Mouse (Mus musculus): ENCODE measurements around the gene Parpbp. TPM values are rescaled to one million over a fixed set of nuclear protein-coding genes. Genes with fewer than 3 reads are reported as not detected.
A peak's percentile ranks its signal among the peaks of the same experiment; 100 is the strongest.

The Parpbp gene
- polyA plus RNA-seq (2014; fragmentation: Nextera tagmentation; extraction: Ambion mirVana): 14.8 and 15.1 TPM in 2 replicates

DNA sequence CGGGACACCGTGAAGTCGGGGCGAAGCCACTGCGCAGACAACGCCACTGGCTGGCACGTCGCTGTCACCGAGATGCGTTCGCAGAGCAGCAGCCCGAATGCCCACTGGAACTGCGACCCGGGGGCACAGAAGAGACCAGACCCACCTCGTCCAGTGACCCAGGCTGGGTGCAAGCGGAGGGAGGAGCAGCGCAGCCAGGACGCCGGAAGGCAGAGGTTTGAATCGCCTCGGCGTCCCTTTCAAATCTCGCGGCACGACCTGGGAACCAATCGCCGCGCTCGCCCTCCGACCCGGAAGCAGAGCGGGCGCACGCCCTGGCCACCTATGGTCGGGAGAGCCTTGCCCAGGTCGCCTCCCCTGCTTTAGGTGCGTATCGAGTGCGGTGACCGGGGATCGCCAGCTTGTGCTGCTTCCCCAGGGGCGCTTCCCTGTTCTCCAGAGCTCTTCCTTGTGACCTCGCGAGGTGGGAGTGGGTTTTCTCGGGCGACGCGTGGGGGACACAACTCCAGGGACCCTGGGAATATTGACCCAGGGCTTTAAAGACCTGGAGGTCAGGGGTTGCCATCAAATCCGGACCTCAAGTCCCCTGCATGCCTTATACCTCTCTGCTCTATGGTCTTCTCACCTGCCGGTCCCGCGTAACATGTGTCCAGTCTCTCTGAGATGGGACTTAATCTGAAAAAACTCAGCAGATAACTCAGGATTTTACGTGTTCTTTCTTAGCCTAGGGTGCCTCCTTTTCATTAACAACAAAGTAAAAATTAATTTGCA is at the start of gene Parpbp, which contains the start of gene Nup37:
TSS of gene Parpbp (minus strand) at position 235 of the 771 bp plus-strand sequence.
TSS of gene Nup37 (plus strand) at position 286 of the 771 bp plus-strand sequence.
- Histone ChIP-seq H3K4me2 (peak within 1 kb of the TSS; percentile 77), H3K9me3 (replicated peaks; ENCODE audit: control insufficient read depth, low read length) (no peaks in the 10 kb centered on the region), H3K27me3 (ENCODE audit: control insufficient read depth, insufficient read depth, low read length) (no peaks in the 10 kb centered on the region), H3K4me1 (ENCODE audit: control insufficient read depth, insufficient read depth, low read length) (peaks cover 14% of the 10 kb centered on the region), H3K36me3 (ENCODE audit: control insufficient read depth, insufficient read depth, low read length) (no peaks in the 10 kb centered on the region; the same call in 1 of the 2 replicates), H3K27ac (ENCODE audit: low read depth, low read length) (no peak within 1 kb of the TSS), H3K9ac (ENCODE audit: low read depth, low read length) (peak within 1 kb of the TSS; percentile 87), H3K4me3 (ENCODE audit: low read depth, low read length) (peak within 1 kb of the TSS; percentile 71)
- peak; percentile 96 for ATAC-seq (replicated peaks; ENCODE audit: insufficient number of reproducible peaks, low FRiP score, low TSS enrichment)
- under 1% methylated on average over 53 of the region's 53 CpGs for WGBS (ENCODE audit: insufficient replicate concordance)

DNA sequence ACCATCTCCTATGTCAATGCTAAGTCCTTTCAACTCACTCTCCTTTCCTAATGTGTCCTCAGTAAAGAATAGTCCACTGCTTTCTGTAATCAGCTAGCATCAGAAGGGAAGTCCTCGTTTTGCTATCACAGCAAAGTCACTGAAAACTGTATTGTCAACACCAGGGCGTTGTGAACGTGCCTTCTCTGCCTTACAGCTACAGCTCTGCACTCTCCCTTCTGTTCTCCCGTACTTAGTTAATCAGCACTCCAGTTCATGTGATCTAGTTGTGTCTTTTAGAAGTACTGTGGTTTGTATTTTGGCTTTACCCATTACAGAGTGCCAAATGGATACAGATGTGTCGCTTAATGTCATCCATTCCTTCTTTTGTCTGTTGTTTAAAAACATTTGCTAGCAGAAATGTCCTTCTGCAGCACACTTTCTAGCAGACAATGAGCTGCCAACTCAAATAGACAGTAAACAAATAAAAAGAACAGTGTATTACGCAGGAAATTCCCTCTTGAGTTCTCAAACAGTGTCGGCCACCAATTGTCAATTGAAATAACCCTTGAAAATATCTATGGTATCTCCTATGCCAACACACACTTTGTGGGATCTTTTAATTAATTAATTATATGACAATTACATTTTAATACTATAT is 20.8 kb upstream of the Parpbp start:
- ATAC-seq (replicated peaks; ENCODE audit: insufficient number of reproducible peaks, low FRiP score, low TSS enrichment): no peak
- H3K27ac ChIP-seq (ENCODE audit: low read depth, low read length): no peak overlapping the region
- no peaks in the 10 kb centered on the region for H3K9me3 ChIP-seq (replicated peaks; ENCODE audit: control insufficient read depth, low read length)
- H3K9ac ChIP-seq (ENCODE audit: low read depth, low read length): no peak overlapping the region
- peaks cover 6% of the 10 kb centered on the region; the same call in 1 of the 2 replicates for H3K36me3 ChIP-seq (ENCODE audit: control insufficient read depth, insufficient read depth, low read length)
- H3K4me1 ChIP-seq (ENCODE audit: control insufficient read depth, insufficient read depth, low read length): no peaks in the 10 kb centered on the region
- no peak overlapping the region for H3K4me3 ChIP-seq (ENCODE audit: low read depth, low read length)
- H3K27me3 ChIP-seq (ENCODE audit: control insufficient read depth, insufficient read depth, low read length): no peaks in the 10 kb centered on the region
- WGBS (ENCODE audit: insufficient replicate concordance): 70% methylated on average over 7 of the region's 7 CpGs
- no peak overlapping the region for H3K4me2 ChIP-seq

DNA sequence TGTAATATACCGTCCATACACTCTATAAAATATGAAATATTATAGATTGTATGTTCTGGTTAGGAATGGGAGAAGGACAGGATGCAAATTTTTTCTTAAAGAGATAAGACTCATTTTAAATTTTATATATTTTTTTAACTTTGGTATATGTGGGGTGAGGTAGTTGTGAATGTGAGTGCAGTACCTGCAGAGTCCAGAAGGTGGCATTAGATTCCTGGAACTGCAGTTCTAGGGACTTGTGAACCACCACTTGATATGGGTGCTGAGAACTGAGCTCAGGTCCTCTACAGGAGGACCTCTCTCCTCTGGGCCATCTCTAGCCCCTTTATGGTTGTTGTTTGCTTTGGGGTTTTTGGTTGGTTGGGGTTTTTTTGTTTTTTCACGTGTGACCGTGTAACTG is 19.4 kb upstream of the Parpbp start:
- Histone ChIP-seq H3K36me3 (ENCODE audit: control insufficient read depth, insufficient read depth, low read length) (peaks cover 10% of the 10 kb centered on the region), H3K4me1 (ENCODE audit: control insufficient read depth, insufficient read depth, low read length) (no peaks in the 10 kb centered on the region), H3K9me3 (replicated peaks; ENCODE audit: control insufficient read depth, low read length) (no peaks in the 10 kb centered on the region), H3K4me3 (ENCODE audit: low read depth, low read length) (no peak overlapping the region), H3K27me3 (ENCODE audit: control insufficient read depth, insufficient read depth, low read length) (no peaks in the 10 kb centered on the region), H3K9ac (ENCODE audit: low read depth, low read length) (no peak overlapping the region), H3K4me2 (no peak overlapping the region), H3K27ac (ENCODE audit: low read depth, low read length) (no peak overlapping the region)
- WGBS (ENCODE audit: insufficient replicate concordance): 97% methylated on average over 3 of the region's 3 CpGs
- no peak for ATAC-seq (replicated peaks; ENCODE audit: insufficient number of reproducible peaks, low FRiP score, low TSS enrichment)

DNA sequence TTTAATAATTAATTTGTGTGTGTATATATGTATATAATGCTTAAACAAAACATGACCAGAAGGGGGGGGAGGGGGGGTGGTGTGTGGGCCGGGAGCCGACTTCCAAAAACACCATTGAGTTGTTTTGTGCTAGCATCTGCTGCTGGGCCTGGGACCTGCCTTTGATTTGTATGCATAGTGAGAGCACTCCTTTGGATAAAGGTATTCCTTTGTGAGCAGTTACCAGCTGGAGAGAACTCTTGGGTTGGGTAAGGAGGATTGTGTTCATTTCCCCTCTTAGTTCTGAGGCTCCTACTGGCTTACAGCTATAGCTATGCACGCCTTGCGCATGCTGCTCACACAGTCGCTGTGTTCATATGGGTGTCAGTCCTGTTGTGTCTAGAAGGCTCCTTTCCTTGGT is 15.9 kb upstream of the Parpbp start:
- no peak overlapping the region for H3K9ac ChIP-seq (ENCODE audit: low read depth, low read length)
- H3K36me3 ChIP-seq (ENCODE audit: control insufficient read depth, insufficient read depth, low read length): peaks cover 16% of the 10 kb centered on the region
- no peaks in the 10 kb centered on the region for H3K9me3 ChIP-seq (replicated peaks; ENCODE audit: control insufficient read depth, low read length)
- H3K27me3 ChIP-seq (ENCODE audit: control insufficient read depth, insufficient read depth, low read length): no peaks in the 10 kb centered on the region
- H3K4me3 ChIP-seq (ENCODE audit: low read depth, low read length): no peak overlapping the region
- 95% methylated on average over 5 of the region's 5 CpGs for WGBS (ENCODE audit: insufficient replicate concordance)
- no peak overlapping the region for H3K4me2 ChIP-seq
- ATAC-seq (replicated peaks; ENCODE audit: insufficient number of reproducible peaks, low FRiP score, low TSS enrichment): no peak
- no peak overlapping the region for H3K27ac ChIP-seq (ENCODE audit: low read depth, low read length)
- H3K4me1 ChIP-seq (ENCODE audit: control insufficient read depth, insufficient read depth, low read length): no peaks in the 10 kb centered on the region

DNA sequence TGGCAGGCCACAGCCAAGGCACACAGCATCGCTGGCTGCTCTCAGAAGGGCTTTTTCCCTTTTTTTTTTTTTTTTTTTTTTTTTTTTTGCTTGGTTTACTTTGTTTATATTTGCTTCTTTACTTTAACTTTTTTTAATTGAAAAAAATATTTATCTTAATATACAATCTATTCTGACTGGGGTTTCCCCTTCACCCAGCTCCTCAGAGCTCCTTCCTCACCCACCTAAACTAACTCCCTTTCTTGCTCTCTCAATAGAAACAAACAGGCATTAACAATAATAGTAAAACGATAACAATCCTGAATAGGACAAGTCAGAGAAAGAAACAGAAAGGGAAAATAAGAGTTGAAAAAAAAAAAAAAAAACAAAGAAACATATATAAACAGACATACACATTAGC is 15.4 kb upstream of the Parpbp start:
- peaks cover 16% of the 10 kb centered on the region for H3K36me3 ChIP-seq (ENCODE audit: control insufficient read depth, insufficient read depth, low read length)
- H3K27ac ChIP-seq (ENCODE audit: low read depth, low read length): no peak overlapping the region
- no peaks in the 10 kb centered on the region for H3K9me3 ChIP-seq (replicated peaks; ENCODE audit: control insufficient read depth, low read length)
- H3K4me1 ChIP-seq (ENCODE audit: control insufficient read depth, insufficient read depth, low read length): no peaks in the 10 kb centered on the region
- WGBS (ENCODE audit: insufficient replicate concordance): 98% methylated on average over 2 of the region's 2 CpGs
- ATAC-seq (replicated peaks; ENCODE audit: insufficient number of reproducible peaks, low FRiP score, low TSS enrichment): no peak
- H3K4me2 ChIP-seq: no peak overlapping the region
- no peak overlapping the region for H3K9ac ChIP-seq (ENCODE audit: low read depth, low read length)
- H3K4me3 ChIP-seq (ENCODE audit: low read depth, low read length): no peak overlapping the region
- no peaks in the 10 kb centered on the region for H3K27me3 ChIP-seq (ENCODE audit: control insufficient read depth, insufficient read depth, low read length)

DNA sequence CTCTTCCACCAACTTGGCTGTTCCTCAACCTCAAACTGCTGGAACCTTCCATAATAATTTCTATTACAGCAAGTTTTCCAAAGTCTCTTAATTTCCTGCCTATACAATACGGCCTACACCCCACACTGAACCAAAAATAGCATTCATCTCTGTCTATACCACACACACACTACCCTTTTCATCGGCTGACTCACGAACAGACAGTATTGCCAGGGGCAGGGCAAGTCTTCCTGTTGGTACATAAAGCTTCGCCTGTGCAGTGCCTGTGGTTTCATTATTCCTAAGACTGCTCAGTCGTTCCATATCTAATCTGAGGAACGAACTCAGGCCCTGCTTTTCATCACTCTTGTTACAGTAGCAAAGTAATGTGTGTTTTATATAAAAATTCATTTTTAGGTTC is 4.9 kb upstream of the Parpbp start:
- Histone ChIP-seq H3K4me1 (ENCODE audit: control insufficient read depth, insufficient read depth, low read length) (peaks cover 4% of the 10 kb centered on the region; the same call in 1 of the 2 replicates), H3K4me3 (ENCODE audit: low read depth, low read length) (no peak overlapping the region), H3K9ac (ENCODE audit: low read depth, low read length) (no peak overlapping the region), H3K4me2 (no peak overlapping the region), H3K9me3 (replicated peaks; ENCODE audit: control insufficient read depth, low read length) (no peaks in the 10 kb centered on the region), H3K27me3 (ENCODE audit: control insufficient read depth, insufficient read depth, low read length) (no peaks in the 10 kb centered on the region), H3K36me3 (ENCODE audit: control insufficient read depth, insufficient read depth, low read length) (peaks cover 19% of the 10 kb centered on the region), H3K27ac (ENCODE audit: low read depth, low read length) (no peak overlapping the region)
- no peak for ATAC-seq (replicated peaks; ENCODE audit: insufficient number of reproducible peaks, low FRiP score, low TSS enrichment)
- 86% methylated on average over 6 of the region's 6 CpGs for WGBS (ENCODE audit: insufficient replicate concordance)

DNA sequence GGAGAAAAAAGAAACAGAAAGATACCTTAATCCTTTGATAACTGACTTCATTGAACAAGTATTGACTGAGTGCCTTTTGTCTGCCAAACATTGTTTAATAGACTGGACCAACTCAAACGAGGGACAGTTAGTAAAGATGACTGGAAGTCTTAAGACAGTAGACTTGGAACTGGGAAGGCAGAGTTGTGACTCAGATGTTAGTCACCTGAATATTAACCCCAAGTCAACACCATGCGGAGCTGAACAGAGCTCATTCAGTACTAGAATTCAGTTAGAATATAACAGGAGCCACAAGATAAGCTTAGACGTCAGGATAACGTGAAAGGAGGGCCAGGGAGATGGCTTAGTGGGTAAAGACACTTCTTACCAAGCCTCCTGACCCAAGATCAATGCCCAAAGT is 3.6 kb upstream of the Parpbp start:
- Histone ChIP-seq H3K27ac (ENCODE audit: low read depth, low read length) (no peak overlapping the region), H3K9ac (ENCODE audit: low read depth, low read length) (no peak overlapping the region), H3K4me1 (ENCODE audit: control insufficient read depth, insufficient read depth, low read length) (peaks cover 12% of the 10 kb centered on the region), H3K36me3 (ENCODE audit: control insufficient read depth, insufficient read depth, low read length) (peaks cover 19% of the 10 kb centered on the region), H3K4me2 (no peak overlapping the region), H3K9me3 (replicated peaks; ENCODE audit: control insufficient read depth, low read length) (no peaks in the 10 kb centered on the region), H3K27me3 (ENCODE audit: control insufficient read depth, insufficient read depth, low read length) (no peaks in the 10 kb centered on the region), H3K4me3 (ENCODE audit: low read depth, low read length) (no peak overlapping the region)
- ATAC-seq (replicated peaks; ENCODE audit: insufficient number of reproducible peaks, low FRiP score, low TSS enrichment): no peak
- WGBS (ENCODE audit: insufficient replicate concordance): 77% methylated on average over 4 of the region's 4 CpGs

DNA sequence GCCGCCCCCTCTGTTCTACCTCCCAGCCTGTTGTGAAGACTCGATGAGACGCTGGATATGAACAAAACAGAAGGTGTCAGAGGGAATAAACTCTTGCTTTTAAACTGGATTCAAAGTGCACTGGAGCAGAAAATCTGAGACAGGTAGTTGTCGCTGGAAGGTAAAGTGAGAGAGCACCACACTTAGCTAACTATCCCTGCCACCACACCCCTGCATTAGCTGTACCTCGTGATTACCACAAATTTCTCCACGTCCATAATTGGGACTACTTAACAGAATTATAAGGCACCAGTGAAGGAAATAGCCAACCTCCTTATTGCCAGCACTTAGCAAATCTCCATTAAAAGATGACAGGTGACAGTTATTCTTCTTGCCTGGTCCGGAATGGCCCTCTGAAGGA is 554 bp downstream of the Parpbp start:
- peak overlapping the region; percentile 71 for H3K4me3 ChIP-seq (ENCODE audit: low read depth, low read length)
- H3K27ac ChIP-seq (ENCODE audit: low read depth, low read length): no peak overlapping the region
- H3K9ac ChIP-seq (ENCODE audit: low read depth, low read length): peak overlapping the region; percentile 87
- no peak for ATAC-seq (replicated peaks; ENCODE audit: insufficient number of reproducible peaks, low FRiP score, low TSS enrichment)
- H3K9me3 ChIP-seq (replicated peaks; ENCODE audit: control insufficient read depth, low read length): no peaks in the 10 kb centered on the region
- WGBS (ENCODE audit: insufficient replicate concordance): 20% methylated on average over 7 of the region's 7 CpGs
- H3K36me3 ChIP-seq (ENCODE audit: control insufficient read depth, insufficient read depth, low read length): no peaks in the 10 kb centered on the region; the same call in 1 of the 2 replicates
- peak overlapping the region; percentile 77 for H3K4me2 ChIP-seq
- H3K4me1 ChIP-seq (ENCODE audit: control insufficient read depth, insufficient read depth, low read length): peaks cover 14% of the 10 kb centered on the region
- H3K27me3 ChIP-seq (ENCODE audit: control insufficient read depth, insufficient read depth, low read length): no peaks in the 10 kb centered on the region
